Mouse (Mus musculus): ENCODE data around the gene Akp3.

Gene Akp3

DNA sequence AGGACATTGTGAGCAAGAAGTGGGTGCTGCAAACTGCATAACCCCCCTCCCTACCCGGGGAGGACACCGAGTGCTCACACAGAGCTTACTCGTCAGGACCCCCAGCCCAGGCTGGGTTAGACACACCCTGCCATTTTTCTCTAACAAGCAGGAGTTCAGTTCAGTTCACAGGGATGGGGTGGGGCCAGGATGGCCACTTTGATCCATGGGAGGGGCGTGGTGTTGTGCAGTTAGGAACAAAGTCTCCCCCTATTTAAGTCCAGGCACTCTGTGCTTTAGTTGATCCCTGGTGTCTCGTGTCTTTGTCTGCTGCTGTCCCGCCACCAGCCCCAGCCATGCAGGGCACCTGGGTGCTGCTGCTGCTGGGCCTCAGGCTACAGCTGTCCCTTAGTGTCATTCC is at the start of gene Akp3:
TSS of gene Akp3 (plus strand) at position 301 of the 400 bp plus-strand sequence.
- DNase-seq (ENCODE audit: low spot score): no peak

DNA sequence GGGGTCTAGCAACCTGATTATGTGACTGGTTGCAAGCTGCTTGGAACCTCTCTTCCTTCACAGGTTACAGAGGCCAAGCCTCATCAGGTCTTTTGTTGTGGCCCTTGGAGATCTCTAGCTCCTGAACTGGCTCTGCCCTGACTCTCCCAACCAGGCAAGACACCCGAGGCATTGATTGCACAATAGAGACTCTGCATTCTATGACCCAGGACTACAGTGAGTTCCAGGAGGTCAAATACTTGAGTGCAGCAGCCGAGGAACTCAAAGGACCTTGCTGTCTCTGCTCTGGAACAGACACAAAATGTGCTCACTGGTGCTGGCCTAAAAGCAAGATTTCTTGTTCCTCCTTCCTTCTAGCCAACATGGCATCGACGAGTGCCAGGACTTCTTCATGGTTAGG is 38.6 kb upstream of the Akp3 start:
- DNase-seq (ENCODE audit: low spot score): no peak

DNA sequence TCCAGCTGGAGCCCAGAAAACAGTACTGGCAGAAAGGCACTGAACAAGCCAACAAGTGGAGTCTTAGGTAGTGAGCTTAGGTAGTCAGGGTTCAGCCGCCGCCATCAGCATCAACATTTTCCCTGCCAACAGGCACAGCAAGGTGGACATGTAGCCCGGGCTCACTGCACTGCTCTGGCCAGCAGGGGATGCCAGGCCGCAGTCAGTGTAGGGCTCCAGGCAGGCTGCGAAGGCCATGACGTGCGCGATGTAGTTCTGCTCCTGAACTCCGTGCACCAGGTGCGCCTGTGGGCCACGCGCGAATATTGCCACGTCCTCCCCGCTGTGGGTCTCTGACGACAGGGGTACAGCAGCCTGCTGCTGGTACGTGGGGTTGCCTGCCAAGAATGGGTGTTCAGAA is 37.8 kb upstream of the Akp3 start:
- no peak for DNase-seq (ENCODE audit: low spot score)

DNA sequence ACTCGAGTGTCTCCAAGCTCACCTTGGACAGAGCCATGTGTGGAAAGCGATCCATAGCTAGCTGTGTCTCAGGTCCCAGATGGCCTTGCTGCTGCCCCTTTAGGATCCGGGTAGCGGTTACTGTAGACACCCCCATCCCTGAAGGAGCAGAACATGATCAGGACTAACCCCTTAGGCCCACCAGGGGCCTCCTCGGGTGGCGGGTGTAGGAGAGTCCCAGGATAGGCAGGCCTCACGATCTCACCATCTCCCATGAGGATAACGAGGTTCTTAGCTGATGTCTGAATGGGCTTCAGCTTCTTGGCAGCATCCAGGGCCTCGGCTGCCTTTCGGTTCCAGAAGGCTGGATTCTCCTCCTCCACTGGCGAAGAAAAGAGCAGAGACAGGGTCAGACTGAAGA is 35.5 kb upstream of the Akp3 start:
- DNase-seq (ENCODE audit: low spot score): no peak

DNA sequence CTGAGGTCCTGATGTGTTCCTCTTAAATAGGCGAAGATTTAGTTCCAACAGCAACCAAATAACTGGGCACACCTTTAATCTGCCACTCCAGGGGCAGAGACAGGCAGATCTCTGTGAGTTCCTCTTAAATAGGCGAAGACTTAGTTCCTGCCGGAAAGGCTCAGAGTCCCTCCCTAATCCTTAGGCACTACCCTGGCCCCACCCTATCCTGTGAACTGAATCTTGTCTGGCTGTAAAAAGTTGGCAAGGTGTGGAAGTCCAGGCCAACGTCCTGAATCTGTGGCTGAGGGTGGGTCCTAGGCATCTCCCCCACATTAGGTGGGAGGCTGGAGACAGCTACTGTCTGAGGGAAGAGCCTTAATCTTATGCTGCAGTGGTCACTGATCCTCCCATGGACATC is 34.9 kb upstream of the Akp3 start, which contains the start of gene Alppl2:
TSS of gene Alppl2 (minus strand) at position 101 of the 400 bp plus-strand sequence.
- no peak for DNase-seq (ENCODE audit: low spot score)

DNA sequence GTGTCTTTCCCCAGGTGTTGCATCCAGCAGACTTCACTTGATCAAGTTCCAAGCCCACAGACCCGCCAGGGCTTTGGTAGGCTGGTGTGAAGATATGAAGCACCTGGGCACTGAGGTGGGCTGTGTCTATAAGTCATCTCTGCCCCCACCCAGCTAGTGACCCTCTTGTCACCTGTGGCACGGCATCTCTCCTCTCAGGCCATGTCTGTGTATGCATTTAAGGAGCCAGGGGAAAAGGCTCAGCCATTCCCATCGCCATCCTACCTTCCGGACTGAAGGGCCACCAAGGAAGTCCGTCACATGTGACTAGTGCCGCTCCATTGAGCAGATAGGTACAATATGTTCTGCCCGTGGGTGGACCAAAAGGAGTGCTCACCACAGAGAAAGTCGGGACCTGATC is 29.1 kb upstream of the Akp3 start:
- no peak for DNase-seq (ENCODE audit: low spot score)

DNA sequence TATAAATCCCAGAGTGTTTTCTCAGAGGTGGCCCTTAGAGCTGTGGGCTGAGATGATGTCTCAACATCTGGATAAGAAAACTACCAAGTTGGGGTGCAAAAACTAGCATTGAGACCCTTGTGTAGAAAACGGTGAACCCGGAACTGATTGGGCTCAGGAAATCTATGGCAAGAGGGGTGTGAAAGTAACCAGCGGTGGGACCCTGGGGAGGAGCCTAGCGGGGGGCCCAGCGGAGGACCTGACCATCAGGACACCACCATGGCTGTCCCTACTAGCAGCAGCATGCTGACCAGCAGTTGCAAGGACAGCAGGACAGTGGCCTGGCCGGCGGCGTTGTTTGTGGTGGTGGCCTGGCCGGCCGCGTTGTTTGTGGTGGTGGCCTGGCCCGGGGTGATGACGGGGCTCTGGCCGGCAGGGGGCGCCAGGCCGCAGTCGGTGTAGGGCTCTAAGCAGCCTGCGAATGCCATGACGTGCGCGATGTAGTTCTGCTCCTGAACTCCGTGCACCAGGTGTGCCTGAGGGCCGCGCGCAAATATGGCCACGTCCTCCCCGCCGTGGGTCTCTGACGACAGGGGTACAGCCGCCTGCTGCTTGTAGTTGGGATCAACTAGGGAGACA is 26.3 kb upstream of the Akp3 start:
- peak; percentile 75 for DNase-seq (ENCODE audit: low spot score)

DNA sequence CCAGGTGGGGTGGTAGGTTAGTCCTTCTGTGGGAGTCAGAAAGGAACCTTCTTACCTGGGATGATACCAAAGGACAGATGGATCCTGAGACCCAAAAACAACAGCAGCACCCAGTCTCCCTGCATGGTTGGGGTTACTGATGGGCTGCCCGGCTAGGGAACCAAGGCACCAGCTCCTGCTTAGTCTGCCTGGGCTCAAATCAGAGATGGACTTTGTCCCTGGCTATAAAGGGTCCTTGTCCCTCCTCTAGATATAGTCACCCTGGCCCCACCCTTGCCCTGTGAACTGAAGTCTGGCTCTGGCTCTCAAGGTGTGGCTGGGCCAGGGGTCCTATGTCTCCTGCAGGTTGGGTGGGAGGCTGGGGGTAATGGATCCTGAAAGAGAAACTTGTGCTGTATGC is 23.4 kb upstream of the Akp3 start, which contains the start of gene Alpi:
TSS of gene Alpi (minus strand) at position 196 of the 400 bp plus-strand sequence.
- no peak for DNase-seq (ENCODE audit: low spot score)

DNA sequence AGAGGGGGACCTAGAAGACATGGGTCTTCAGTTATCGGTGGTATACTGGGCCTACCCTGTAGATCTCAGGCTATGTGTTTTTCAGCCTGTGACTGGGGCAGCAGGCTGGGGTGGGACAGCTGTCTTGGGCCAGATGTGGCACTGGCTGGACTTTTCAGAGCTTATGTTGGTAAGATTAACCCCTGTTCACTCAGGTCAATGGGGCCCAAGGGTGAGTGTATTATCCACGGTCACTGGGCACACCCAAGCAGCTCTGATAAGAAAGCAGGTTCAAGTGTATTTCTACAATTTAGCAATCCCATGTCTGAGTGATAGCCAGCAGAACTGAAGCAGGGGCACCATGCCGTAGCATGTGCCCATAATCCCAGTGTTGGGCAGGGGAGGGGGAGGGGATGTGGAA is 22.7 kb upstream of the Akp3 start:
- DNase-seq (ENCODE audit: low spot score): no peak

DNA sequence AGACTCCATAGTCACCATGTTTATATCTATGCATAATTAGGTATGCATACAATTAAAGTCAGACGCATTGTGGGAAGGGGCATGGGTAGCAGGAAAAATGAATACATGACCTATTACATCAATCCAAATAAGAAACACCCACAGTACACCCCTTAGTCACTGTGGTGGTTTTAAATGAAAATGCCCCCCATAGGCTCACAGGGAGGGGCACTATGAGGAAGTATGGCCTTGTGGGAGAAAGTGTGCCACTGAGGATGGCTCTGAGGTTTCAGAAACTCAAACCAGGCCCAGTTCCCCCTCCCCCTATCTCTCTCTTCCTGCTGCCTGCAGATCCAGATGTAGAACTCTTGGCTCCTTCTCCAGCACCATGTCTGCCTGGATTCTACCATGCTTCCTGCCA is 20.8 kb upstream of the Akp3 start:
- no peak for DNase-seq (ENCODE audit: low spot score)

DNA sequence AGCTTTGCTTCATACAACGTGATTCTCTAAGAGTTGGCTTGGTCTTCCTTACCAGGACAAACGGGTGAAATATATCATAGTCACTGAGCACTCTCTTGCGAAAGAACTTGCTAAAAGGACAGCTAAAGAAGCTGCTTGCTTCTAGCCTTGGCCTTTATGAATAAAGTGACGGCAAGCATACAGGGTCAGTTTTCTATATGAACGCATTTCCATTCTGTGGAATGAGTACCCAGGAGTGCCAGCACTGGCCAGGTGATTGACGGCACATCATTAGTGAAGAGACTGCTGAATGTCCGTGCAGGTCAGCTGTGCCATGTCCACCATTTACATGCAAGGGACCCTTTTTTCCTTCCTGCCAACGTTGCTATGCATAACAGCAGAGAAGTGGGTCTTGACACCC is 18.2 kb upstream of the Akp3 start:
- no peak for DNase-seq (ENCODE audit: low spot score)

DNA sequence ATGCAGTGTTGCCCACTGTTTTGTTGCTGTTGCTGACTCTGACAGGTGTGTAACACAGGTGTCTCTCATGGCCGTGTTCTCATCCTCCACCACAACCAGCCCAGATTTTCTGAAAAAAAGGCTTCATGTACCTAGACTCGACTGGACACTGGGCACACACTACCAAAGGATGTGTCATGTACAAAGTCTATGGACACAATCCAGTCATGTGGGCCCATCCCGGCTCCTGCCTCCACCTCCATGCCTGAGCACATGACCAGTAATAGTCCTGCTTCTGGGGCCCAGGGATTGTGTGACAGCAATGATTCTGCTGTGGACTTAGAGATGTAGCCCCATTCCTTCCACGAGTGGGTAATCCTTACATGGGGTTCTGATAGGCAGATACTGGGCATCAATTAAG is 16.2 kb upstream of the Akp3 start:
- DNase-seq (ENCODE audit: low spot score): no peak

DNA sequence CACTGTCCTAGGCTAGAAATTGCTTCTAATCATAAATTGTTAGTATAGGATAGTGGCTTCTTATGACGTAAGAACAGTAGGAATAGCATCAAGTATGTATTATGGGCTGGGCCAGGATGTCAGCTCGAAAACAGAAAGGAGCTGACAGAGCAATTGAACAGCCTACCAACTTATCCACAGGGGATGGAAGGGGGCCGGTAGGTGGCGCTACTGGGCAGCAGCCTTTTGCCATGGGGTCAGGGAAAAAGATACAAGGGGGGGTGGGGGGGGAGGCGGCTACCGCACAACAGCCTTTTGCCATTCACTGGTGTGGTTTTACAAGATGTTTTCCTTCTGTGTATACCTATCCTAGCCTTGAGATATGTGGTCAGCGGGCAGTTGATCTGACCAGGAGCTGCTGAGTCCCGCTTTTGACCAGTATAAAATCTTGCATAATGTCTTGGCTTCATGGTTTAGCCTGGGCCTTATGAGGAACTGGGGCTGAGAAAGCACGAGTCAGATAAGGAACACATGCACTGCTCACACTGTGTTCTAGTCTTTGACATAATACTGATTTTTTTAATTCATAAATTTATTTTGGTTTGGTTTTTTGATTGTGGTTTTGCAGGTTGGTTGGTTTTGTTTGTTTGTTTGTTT is 12.9 kb upstream of the Akp3 start:
- peak; percentile 50 for DNase-seq (ENCODE audit: low spot score)

DNA sequence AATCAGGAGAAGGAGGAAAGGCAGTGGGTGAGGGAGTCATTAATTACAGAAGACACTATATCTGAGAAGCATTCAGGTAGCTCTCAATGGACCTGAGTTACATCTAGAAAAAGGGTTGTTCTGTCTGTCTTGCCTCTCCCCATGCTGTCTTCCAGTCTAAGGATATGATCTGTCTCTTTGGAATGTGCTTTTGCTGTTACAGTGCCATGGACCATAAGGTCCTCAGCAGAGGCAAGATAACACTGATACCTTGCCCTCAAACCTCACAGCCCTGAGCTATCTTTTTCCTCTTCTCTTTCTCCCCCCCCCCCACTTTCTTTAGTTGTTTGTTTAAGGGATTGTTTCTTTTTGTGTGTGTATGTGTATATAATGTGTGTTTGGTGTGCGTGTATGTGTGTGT is 10.0 kb upstream of the Akp3 start:
- no peak for DNase-seq (ENCODE audit: low spot score)

DNA sequence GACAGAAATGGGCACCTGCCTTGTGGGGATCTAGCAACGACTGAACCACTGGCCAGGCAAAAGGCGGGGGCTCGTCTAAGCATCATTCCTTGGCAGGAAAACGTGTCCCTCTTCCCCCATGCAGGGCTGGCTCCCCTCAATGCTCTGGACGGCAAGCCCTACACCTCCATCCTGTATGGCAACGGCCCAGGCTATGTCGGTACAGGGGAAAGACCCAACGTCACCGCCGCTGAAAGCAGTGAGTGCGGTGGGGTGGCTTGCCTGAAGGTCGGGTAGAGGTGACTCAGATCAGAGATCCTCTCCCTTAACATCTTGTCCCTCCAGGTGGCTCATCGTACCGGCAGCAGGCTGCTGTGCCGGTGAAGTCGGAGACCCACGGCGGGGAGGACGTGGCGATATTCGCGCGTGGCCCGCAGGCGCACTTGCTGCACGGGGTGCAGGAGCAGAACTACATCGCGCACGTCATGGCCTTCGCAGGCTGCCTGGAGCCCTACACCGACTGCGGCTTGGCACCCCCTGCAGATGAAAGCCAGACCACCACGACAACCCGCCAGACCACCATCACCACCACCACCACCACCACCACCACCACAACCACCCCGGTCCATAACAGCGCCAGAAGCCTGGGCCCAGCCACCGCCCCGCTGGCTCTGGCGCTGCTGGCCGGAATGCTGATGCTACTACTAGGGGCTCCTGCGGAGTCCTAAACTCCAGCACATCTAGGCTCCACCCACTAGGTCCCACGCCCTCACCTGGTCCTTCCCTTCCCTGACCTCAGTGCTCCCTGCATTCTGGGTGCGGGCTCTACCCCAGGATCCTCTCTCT is 2.6 kb downstream of the Akp3 start:
- DNase-seq (ENCODE audit: low spot score): no peak

DNA sequence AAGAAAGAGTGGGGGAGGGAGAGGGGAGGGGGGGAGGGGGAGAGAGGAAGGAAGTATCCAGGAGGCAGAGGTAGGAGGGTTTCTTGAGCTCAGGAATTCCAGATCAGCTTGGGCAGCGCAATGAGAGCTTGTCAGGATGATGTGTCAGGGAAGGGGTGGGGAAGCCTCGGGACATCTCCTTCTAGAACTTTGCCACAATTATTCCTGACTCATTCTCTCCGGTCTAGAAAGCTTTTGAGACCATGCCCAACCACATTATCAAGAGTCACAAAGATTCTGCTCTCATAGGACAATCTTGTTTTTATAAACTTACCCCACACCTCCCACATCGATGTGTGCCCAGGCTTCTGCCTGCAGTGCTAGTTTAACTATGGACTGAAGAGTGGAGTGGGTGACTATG is 7.0 kb downstream of the Akp3 start:
- DNase-seq (ENCODE audit: low spot score): no peak

DNA sequence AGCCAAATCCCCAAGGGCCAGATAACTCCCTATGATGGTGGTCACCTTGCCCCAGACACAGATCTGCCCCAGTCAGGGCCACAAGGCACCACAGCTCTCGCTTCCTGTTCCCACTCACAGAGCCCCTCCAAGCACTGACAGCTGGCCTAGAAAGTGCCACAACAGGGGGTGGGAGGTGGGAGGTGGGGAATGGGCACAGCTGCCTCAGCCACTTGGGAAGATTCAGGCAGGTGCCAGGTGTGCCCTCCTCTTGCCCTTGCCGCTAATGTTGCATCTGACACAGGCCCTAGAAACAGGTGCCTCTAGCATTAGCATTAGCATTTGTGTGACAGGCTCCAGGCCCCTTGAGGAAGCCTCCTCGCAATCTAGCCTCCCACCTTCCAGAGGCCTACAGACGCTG is 16.8 kb downstream of the Akp3 start:
- DNase-seq (ENCODE audit: low spot score): no peak

DNA sequence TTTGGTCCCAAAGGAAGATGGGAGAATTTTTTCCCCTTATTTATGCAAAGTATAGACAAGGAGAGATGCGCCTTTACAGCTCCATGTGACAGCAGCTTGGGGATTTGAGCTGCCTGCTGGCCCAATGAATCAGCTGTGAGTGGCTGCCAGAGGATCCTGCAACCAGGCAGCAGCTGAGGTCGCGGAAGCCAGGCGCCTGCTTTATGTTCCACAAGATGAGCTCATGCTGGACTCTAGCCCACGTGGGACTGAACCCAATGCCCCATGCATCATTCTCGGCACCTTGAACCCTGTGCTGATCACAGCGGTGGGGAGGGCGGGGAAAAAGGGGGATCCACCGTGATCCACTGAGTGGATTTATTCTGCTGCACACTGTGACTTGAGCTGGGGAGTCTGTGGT is 17.7 kb downstream of the Akp3 start:
- DNase-seq (ENCODE audit: low spot score): no peak

DNA sequence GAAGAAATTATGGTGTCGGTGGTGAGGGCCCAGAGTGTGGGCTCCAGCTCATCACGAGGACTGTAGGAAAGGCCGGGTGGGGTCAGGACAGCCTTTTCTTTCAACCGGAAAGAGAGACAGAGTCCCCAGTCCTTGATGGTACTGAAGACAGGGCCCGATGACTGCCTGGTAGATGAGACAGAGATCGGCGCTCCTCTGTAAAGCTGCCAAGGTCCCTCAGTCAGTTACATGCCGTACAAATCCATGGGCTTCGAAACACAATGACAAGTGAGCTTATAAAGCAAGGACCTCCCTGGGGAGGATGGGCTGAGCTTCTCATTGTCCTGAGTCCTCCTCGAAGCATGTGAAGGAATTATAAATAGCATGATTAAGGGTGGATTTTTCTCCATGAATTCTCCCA is 18.4 kb downstream of the Akp3 start:
- no peak for DNase-seq (ENCODE audit: low spot score)

DNA sequence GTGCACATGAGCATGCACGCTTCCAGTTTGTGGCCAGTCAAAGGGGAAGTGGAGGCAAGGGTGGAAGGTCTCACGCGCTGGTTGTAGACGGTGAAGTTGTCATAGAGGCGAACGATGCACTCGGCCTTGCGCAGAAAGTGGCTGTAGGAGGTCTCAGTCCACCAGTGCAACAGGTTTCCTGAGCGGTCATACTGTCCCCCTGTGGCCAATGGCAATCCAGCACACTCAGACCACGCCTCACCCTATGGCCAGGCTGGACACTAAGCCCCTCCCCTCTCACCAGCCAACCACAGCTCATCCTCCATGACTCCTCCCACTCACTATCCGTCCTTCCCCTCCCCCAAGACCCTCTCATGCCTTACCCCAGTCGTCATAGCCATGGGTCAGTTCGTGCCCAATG is 24.6 kb downstream of the Akp3 start:
- DNase-seq (ENCODE audit: low spot score): peak; percentile 58

DNA sequence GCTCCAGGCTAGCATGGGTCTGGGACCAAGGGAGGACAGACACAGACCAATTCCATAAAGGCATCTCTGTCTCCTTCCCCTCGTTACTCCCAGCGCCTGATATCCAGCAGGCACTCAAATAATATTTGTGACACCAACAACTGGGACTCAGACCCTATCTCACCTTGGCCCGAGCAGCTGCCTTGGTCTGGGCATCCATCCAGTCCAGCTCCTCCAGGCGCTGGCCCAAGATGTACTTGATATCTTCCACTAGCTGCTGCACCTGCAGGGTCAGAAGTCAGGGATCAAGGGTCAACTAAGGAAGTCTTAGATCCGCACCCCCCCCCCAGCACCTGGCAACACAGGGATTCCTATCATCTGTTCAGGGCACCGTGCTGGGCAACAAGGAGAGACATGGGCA is 26.5 kb downstream of the Akp3 start:
- no peak for DNase-seq (ENCODE audit: low spot score)

DNA sequence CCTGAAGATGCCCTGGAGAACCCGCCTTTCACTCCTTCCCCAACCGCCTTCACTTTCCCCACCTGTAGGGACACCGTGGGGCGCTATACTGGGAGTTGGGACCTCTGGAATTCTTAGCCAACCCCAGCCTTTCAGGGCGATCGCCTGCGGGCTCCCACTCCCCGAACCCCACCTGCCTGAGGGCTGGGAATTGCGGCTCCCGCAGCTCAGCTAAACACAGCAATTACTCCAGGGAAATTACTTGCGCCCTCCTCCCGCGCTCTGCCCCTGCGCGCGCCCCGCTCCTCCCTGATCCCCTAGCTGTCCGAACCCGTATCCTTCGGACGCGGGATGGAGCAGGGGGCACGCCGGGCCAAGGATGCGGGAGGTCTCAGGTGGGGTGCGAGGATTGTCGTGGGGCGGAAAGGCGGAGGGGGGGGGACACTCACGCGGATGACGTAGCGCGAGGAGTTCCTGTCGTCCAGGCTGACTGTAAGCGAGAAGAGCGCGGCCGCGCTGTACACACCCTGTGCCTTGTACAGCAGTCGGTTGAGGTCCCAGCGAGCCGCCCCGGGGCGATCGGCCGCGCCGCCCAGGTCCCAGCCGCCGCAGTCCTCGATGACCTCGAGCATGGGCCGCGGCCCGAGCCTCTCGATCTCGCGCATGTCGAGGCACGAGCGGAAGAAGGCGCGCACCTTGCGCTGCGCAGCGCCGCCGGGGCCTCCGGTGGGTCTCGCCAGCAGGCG is 29.2 kb downstream of the Akp3 start:
- DNase-seq (ENCODE audit: low spot score): no peak

Data from embryo, embryonic 10.5 days (tissue).